Mouse (Mus musculus) kidney, adult 2 months (tissue): ENCODE measurements at regions not wholly inside any gene's neighbourhood (a gene's known extent, or its start where the extent isn't known, plus 50 kb on each side); places are given as distances from the start of the nearest gene placed in this dataset.

Experiments used
- DNase-seq: peaks from one replicate; pipeline ENCODE4 v3.0.0; 2021
- H3K27ac ChIP-seq: fragments of 200-500 bp; 2 replicates; pipeline ENCODE4 v1.5.1; 2012; ENCODE audit warnings: low read depth, low read length, control low read depth, inconsistent platforms; ENCODE audit not compliant: insufficient read depth
- H3K27me3 ChIP-seq: fragments of 200-500 bp; replicated peaks from 2 replicates; pipeline ENCODE4 v1.6.1; 2012; ENCODE audit warnings: mild to moderate bottlenecking, moderate library complexity, low read length, inconsistent platforms; ENCODE audit not compliant: control insufficient read depth, insufficient read depth
- H3K36me3 ChIP-seq: fragments of 200-500 bp; 2 replicates; pipeline ENCODE4 v1.6.1; 2012; ENCODE audit warnings: mild to moderate bottlenecking, moderate library complexity, low read length, inconsistent platforms; ENCODE audit not compliant: control insufficient read depth, insufficient read depth
- H3K4me1 ChIP-seq: fragments of 200-500 bp; 2 replicates; pipeline ENCODE4 v1.6.1; 2011; ENCODE audit warnings: low read length; ENCODE audit not compliant: control insufficient read depth, insufficient read depth
- H3K4me3 ChIP-seq: fragments of 200-500 bp; 2 replicates; pipeline ENCODE4 v1.5.1; 2011; ENCODE audit warnings: mild to moderate bottlenecking, low read depth, low read length, control low read depth; ENCODE audit not compliant: insufficient read depth
- CTCF ChIP-seq: fragments of 200-500 bp; conservative IDR thresholded peaks from 2 replicates; pipeline ENCODE4 v1.5.1; 2011; ENCODE audit warnings: low read depth, mild to moderate bottlenecking, control low read depth, low read length, moderate library complexity, mixed read lengths; ENCODE audit not compliant: insufficient read depth, insufficient read length
- POLR2A ChIP-seq: fragments of 200-500 bp; IDR thresholded peaks from one replicate; pipeline ENCODE4 v1.6.1; 2011; ENCODE audit warnings: low read depth, low read length, control low read depth
- WGBS: fragments of 180-500 bp; shearing (Covaris S2); methylation state at CpG from one replicate; pipeline ENCODE4 v1.1.7; 2018; 5-methylcytosine and 5-hydroxymethylcytosine counted together

DNA sequence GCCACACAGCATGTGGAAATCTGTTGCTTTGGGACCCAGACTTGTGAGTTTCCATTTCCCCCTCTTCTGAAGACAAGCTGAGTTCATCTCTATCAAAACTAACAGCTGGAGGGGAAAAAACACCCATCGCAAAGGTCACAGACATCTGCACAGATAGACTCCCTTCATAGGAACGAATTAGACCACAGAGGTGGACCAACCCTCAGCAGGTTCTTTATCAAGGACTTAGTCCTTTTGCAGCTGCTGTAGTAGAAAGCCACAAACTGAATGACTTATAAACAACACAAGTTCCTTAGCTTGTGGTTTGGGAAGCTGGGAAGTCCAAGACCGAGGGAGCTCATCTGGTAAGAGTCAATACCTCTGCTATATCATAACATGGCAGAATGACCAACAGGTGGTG lies 54.7 kb upstream of the Spdye4c start:
- Histone ChIP-seq H3K27ac (no peak overlapping the region), H3K27me3 (no peaks in the 10 kb centered on the region), H3K36me3 (no peaks in the 10 kb centered on the region), H3K4me1 (no peaks in the 10 kb centered on the region), H3K4me3 (no peak overlapping the region)
- WGBS: 87% methylated on average over 3 of the region's 3 CpGs
- TF ChIP-seq POLR2A (no peak), CTCF (no peak)
- no peak for DNase-seq

DNA sequence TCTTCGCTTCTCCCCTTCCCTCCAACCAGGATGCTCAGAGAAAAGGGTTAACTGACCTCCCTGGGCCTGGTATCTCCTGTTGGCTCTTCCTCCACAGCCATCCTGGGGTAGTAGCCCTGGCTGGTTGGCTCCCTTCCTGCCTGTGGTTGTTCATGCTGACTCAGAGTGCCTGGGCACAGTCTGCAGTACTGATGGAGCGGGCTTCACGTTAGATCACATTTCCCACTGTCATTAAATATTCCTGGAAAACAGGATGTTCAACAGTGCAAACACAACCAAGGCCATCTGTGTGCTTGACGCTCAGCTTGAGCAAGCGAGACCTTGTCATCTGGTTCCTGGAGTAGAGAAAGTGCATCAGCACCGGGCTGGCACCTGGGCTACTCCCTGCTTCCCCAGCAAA lies 53.6 kb upstream of the Spdye4c start:
- no peak for DNase-seq
- H3K36me3 ChIP-seq: no peaks in the 10 kb centered on the region
- H3K27ac ChIP-seq: no peak overlapping the region
- H3K4me1 ChIP-seq: no peaks in the 10 kb centered on the region
- H3K27me3 ChIP-seq: no peaks in the 10 kb centered on the region
- TF ChIP-seq POLR2A (no peak), CTCF (no peak)
- no peak overlapping the region for H3K4me3 ChIP-seq
- 61% methylated on average over 6 of the region's 6 CpGs for WGBS

DNA sequence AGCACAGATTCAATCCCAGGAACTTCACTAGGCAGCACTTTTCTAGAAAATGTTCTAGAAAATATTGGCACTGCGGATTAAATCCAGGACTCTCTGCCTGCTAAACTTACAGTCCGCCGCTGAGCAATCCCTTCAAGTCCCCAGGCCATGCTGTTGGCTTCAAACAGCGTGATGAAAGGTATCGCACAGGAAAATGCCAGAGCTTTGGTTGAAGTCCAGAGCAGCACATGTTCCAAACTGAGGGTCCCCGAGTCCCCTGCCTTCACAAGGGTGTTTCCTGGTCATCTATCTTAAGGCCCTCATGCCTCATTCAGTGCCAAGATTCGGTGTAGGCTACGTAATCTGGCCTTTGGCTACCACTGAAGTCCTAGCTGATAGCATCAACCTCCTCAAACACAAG lies 52.3 kb upstream of the Spdye4c start:
- H3K4me3 ChIP-seq: no peak overlapping the region
- H3K36me3 ChIP-seq: no peaks in the 10 kb centered on the region
- no peak overlapping the region for H3K27ac ChIP-seq
- DNase-seq: no peak
- TF ChIP-seq CTCF: no peak
- no peak for TF ChIP-seq POLR2A
- no peaks in the 10 kb centered on the region for H3K27me3 ChIP-seq
- 94% methylated on average over 8 of the region's 8 CpGs for WGBS
- no peaks in the 10 kb centered on the region for H3K4me1 ChIP-seq
